Mouse (Mus musculus) neural tube, embryonic 11.5 days (tissue): Measurements from ENCODE around the gene Gm11437. TPM values are rescaled to one million over a fixed set of nuclear protein-coding genes. Genes with fewer than 3 reads are reported as not detected.

Source experiments
- polyA plus RNA-seq: library from polyadenylated mRNA; unstranded; fragments of >200 nt; fragmentation: Nextera tagmentation; extraction: Ambion mirVana; gene quantifications from 2 replicates; pipeline ENCODE4 v1.2.1, GENCODE M21; 2014

The Gm11437 gene
- polyA plus RNA-seq, 1 experiment from 2014 or later = not detected

Other genes with a start within 250 kb of the Gm11437 start
- 45.6 and 48.3 TPM in 2 replicates for gene Ddx52, start 225.4 kb downstream of the Gm11437 start, polyA plus RNA-seq
- 18.6 and 20.1 TPM in 2 replicates for gene Synrg, start 203.0 kb downstream of the Gm11437 start, polyA plus RNA-seq
- gene Dusp14, start 98.2 kb downstream of the Gm11437 start, polyA plus RNA-seq = 12.3 and 13.1 TPM in 2 replicates
- gene Tada2a, start 37.9 kb downstream of the Gm11437 start, polyA plus RNA-seq = 32.8 and 37.5 TPM in 2 replicates
- 29.4 and 29.9 TPM in 2 replicates for gene Acaca, start 37.8 kb downstream of the Gm11437 start, polyA plus RNA-seq